Mouse (Mus musculus) cerebellum, postnatal 4 days (tissue): Measurements from ENCODE around the gene Olfr1104.

ENCODE experiments used
- DNase-seq, 2 experiments: peaks; one replicate each; pipeline ENCODE4 v3.0.0; 2022; ENCODE audit warnings: low spot score in 2 of 2, mixed read lengths in 1 of 2

Gene Olfr1104

GRCm38 (mm10) chr2:87026980-87027379, at the start of gene Olfr1104:
Gene Olfr1104 (minus strand): TSS chr2:87027080.
- no peak for DNase-seq

- DNase-seq = no peak
These were observed 48.8 kb upstream of the Olfr1104 start, which contains the start of gene Olfr1107 for GRCm38 (mm10) chr2:87075717-87076116. Gene Olfr1107 (minus strand): TSS chr2:87075817.

GRCm38 (mm10) chr2:87052173-87052572, 25.3 kb upstream of the Olfr1104 start, which contains the start of gene Olfr1106:
Gene Olfr1106 (minus strand): TSS chr2:87052273.
- no peak for DNase-seq

- no peak for DNase-seq
These were observed 9.6 kb upstream of the Olfr1104 start, which contains the start of gene Olfr1105 for GRCm38 (mm10) chr2:87036431-87036830. Gene Olfr1105 (minus strand): TSS chr2:87036531.

- no peak for DNase-seq
These were observed 28.8 kb downstream of the Olfr1104 start, which contains the start of gene Olfr1102 for GRCm38 (mm10) chr2:86998098-86998497. Gene Olfr1102 (plus strand): TSS chr2:86998398.

GRCm38 (mm10) chr2:86991121-86991520, 35.8 kb downstream of the Olfr1104 start, which contains the start of gene Olfr1101:
Gene Olfr1101 (minus strand): TSS chr2:86991221.
- DNase-seq = no peak

GRCm38 (mm10) chr2:86979854-86980253, 47.0 kb downstream of the Olfr1104 start, which contains the start of gene Olfr1100:
Gene Olfr1100 (minus strand): TSS chr2:86979954.
- DNase-seq = no peak
